Mouse (Mus musculus) lung, adult 2 months (tissue): ENCODE measurements around the gene Sh3d21.
"Not testable (repeated sequence)": the region's sequence is repeated elsewhere in the genome, so short reads cannot be mapped to it uniquely, and the experiment has no call there.

Experiments
- CTCF ChIP-seq: fragments of 200-500 bp; IDR thresholded peaks from 2 replicates; pipeline ENCODE4 v1.5.1; 2011; ENCODE audit warnings: mild to moderate bottlenecking, low read length, control low read depth; ENCODE audit not compliant: insufficient read depth
- POLR2A ChIP-seq: fragments of 200-500 bp; IDR thresholded peaks from 2 replicates; pipeline ENCODE4 v1.6.1; 2011; ENCODE audit warnings: low read depth, mild to moderate bottlenecking, control low read depth, low read length, borderline replicate concordance; ENCODE audit errors: extremely low read depth

DNA sequence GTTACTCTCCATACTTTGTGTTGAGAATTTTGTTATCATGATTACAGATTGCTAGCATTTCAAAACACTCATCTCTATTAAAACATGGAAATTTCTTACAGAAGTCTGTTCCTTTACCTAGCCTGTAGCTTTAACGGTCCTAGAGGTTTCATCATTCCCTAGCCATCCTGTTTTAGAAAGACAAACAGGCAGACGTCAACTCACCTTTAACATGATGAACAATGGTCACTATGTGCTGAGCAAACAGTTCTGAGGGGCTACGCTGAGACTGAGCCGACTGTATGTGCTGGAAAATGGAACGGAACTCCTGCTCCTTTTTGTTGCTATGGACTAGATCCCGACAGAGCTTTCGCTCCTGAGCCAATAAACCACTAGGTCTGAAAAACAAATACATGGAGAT lies 12.7 kb upstream of the Sh3d21 start:
- not testable (repeated sequence) for TF ChIP-seq POLR2A, CTCF
